Mouse (Mus musculus): Measurements from ENCODE around the gene Rc3h1. TPM values are rescaled to one million over a fixed set of nuclear protein-coding genes. Genes with fewer than 3 reads are reported as not detected.
"Not testable (repeated sequence)": the region's sequence is repeated elsewhere in the genome, so short reads cannot be mapped to it uniquely, and the experiment has no call there.

The Rc3h1 gene
- 9.5 and 11.0 TPM in 2 replicates for polyA plus RNA-seq (2012; rRNA removed)

DNA sequence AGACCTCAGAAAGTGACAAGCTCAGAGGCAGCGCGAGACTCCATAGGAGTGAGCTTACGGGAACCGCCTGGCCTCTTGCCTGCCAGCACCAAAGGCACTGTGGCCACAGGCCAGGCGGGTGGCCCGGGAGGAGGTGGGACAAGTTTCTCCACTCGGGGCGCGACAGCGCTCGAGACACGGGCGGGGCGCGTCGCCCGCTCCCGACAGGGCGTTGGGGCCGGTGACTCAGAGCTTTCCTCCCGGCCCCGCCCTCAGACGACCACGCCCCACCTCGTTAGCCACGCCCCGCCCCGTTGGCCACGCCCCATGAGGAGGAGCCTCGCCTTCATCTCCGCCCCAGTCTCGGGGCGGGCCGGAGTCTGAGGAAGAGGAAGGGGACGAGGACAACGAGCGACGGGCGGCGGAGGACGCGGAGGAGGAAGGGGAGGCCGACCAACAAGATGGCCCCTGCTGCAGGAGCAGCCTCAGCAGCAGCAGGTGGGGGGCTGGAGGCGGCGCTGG lies at the start of gene Rc3h1:
Gene Rc3h1 (plus strand): TSS at position 362 of the 501 bp plus-strand sequence.
- DNase-seq (ENCODE audit: low spot score) = peak; percentile 98

DNA sequence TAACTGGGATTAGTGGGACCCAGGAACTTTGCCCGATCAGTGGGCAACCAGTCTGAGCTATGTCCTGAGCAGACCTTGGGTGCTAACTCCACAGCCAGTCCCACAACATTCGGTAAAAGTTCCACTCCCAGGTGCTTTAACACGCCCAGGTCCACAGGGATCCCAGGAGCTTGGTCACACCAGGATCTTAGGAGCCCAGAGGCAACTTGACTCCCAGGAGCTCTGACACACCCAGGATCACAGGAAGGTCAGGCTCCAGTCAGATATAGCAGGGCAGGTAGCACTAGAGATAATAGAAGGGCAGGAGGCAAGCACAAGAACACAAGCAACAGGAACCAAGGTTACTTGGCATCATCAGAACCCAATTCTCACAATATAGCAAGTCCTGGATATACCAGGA lies 48.1 kb upstream of the Rc3h1 start:
- DNase-seq (ENCODE audit: low spot score) = no peak

DNA sequence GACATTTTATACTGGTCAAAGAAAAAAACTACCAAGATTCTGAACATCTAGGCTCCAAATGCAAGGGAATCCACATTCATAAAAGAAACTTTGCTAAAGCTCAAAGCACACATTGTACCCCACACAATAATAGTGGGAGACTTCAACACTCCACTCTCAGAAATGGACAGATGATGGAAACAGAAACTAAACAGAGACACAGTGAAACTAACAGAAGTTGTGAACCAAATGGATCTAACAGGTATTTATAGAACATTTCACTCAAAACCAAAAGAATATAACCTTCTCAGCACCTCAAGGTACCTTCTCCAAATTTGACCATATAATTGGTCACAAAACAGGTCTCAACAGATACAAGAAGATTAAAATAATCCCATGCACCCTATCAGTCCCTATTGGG lies 46.3 kb upstream of the Rc3h1 start:
- not testable (repeated sequence) for DNase-seq (ENCODE audit: low spot score)

DNA sequence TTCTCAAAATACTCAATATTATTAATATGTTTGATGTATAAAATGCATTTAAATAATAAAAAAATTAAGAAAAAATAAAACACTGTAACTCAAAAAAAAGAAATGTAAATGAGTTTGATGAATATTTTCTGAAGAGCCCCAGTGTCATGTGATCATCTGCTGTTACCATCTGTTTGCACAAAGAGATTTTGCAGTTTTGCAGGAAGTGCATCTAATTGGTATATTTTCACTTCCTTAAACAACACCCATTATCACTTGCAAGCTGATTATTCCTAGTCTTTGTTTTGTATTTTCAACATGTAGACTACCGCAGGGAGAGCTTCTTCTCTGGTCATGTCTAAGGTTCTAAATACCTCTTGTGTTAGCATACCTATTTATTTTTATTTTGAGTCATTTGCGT lies 45.1 kb upstream of the Rc3h1 start:
- no peak for DNase-seq (ENCODE audit: low spot score)

DNA sequence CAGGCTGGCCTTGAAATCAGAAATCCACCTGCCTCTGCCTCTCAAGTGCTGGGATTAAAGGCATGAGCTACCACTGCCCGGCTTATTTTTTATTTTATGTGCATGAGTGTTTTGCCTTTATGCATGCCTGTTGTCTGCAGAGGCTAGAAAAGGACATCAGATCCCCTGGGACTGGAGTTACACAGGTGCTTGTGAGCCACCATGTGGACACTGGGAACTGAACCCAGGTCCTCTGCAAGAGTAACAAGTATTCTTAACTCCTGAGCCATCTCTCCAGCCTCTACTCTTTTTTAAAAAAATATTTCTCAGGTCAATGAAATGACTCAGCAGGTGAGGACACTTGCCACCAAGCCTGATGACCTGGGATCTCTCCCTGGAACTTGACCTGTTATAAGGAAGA lies 44.6 kb upstream of the Rc3h1 start:
- no peak for DNase-seq (ENCODE audit: low spot score)

DNA sequence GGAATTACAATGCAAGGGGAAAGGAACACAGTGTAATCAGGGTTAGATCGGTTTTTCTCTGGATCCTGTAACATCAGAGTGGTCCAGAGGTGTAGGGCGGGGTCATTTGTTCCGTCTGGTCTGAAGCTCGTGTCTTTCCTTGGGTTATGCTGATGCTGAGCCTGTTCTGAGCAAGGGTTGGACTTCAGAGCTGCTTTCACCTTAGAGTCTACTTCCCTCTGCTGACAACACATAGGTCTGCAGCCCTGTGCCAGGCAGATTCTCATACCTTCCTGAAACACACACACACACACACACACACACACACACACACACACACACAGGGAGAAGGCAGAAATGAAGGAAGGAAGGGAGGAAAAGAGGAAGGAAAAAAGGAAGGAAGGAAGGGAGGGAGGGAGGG lies 43.2 kb upstream of the Rc3h1 start:
- DNase-seq (ENCODE audit: low spot score) = no peak

DNA sequence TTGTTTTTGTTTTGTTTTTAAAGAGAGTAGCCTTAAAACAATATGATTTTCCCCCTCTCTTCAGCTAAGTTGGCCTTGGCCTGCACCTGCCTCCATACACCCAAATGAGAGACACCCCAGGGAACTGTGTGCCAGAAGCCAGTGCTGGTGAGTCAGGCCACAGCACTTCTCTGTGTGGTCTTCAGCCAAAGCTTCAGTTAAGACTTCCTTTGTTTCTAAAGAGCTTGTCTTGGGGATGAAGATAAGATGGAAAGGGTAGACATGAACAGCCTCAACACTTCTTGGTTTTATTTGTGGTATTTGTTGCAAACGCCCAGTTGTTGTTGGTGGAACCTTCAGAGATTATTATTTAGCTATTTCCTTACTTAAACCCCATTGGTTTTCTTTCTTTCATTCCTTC lies 31.5 kb upstream of the Rc3h1 start:
- no peak for DNase-seq (ENCODE audit: low spot score)

DNA sequence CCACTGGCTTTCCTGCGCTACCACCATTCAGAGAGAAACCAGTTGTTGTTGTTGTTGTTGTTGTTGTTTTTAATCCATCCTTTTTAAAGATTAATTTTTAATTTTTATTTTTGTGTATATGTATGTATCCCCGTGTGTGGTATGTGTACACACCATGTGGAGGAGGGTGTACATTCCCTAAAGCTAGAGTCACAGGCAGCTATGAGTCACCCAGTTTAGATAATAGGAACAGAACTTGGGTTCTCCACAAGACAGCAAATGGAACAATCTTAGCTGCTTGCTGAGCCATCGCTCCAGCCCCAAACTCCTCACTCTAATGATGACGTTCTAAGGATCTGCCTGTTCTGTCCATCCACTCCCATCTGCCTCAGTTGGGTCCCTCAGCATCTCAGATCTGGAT lies 29.2 kb upstream of the Rc3h1 start:
- no peak for DNase-seq (ENCODE audit: low spot score)

DNA sequence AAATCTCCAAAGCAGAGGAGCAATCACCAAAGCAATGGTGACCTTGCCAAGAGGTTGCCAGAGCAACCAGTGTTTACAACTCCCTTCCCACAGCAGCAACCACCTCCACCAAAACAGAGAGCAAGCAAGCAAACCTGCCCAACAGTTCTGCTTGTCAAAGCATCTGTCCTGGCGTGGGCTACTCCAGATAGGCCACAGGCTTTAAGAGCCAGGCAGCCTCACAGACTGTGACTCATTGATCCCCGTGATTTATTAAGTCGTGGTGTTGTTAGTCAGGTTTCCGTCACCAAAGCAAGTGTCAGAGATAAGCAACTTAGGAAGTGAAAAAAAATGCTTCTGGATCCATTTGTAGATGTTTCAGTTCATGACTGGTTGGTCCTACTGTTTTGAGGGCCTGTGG lies 27.7 kb upstream of the Rc3h1 start:
- no peak for DNase-seq (ENCODE audit: low spot score)

DNA sequence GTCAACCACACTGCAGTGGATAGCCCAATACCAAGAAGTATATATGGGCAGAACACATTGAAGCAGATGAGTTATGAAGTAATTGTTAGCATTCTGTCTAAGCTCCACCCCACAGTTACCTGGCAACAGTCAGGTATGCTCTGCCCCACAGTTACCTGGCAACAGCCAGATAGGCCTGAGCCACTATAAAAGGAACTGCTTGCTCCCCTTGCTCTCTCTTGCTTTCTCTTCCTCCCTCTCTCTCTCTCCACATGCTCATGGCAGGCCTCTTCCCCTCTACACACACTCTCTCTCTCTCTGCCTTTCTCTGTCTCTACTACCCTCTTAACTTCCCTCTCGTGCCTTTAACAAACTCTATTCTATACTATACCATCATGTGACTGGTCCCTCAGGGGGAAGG lies 24.8 kb upstream of the Rc3h1 start:
- not testable (repeated sequence) for DNase-seq (ENCODE audit: low spot score)

DNA sequence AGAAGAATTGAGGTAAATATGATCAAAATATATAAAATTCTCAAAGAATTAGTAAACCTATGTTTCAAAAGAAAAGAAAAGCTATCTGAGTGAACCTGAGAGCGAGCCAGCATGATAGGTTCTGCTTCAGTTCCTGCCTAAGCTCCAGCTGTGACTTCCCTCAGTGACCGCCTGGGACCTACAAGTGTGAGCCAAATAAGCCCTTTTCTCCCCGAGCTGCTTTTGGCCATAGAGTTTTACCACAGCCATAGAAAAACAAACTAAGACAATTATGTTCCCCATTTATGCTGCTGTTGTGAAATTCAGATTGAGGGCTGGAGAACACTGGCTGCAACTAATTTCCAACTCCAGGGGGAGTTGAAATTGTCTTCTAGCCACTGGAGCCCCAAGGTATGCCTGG lies 24.2 kb upstream of the Rc3h1 start:
- no peak for DNase-seq (ENCODE audit: low spot score)

DNA sequence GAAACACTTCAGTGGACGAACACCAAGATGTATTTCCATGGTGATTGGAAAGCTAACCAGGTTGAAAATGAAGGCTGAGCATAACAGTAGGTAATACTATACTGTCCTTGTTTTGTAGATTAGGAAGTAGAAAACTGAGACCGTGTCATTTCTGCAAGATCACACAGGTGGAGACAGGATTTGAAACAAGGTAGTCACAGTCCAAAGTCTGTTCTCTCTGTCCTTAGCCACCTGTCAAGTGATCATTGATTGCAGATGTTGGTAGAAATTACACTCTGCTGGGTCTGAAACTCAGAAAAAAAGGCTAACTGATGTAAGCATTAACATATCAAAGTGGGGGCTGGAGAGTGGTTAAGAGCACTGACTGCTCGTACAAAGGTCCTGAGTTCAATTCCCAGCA lies 21.9 kb upstream of the Rc3h1 start:
- DNase-seq (ENCODE audit: low spot score) = no peak

DNA sequence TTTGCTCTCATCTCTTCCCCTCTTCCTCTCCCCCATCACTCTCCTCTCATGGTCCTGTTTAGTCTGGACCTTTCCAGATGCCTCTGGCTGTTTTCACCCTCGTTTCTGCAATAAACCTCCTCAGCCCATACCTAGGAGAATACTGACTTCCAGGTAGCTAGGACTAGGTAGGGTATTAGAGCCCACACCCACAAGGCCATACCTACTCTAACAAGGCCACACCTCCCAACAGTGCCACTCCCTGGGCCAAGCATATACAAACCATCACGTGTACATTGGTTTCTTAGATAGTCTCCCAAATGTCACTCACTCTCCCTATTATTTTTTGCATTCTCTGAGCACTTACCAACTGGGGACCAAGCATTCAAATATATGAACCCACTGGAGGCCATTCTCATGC lies 21.2 kb upstream of the Rc3h1 start:
- DNase-seq (ENCODE audit: low spot score) = no peak

DNA sequence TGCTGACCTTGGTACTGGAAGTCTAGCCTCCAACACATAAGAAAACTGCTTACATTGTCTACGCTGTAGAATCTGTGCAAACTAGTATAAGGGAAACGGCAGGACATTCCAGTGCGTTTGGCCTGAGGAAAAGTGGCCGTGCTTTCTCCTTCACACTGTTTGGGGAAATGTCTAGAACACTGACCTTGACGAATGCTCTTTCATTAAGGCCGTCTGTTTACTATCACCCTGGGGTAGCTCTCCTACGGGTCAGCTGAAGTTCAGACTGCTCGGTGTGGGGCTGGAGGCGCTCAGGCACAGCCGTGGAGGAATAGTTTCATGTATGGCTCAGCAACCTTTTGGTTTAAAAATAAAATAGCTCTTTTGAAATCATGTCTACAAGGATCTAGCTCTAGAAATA lies 6.5 kb upstream of the Rc3h1 start:
- DNase-seq (ENCODE audit: low spot score) = no peak

DNA sequence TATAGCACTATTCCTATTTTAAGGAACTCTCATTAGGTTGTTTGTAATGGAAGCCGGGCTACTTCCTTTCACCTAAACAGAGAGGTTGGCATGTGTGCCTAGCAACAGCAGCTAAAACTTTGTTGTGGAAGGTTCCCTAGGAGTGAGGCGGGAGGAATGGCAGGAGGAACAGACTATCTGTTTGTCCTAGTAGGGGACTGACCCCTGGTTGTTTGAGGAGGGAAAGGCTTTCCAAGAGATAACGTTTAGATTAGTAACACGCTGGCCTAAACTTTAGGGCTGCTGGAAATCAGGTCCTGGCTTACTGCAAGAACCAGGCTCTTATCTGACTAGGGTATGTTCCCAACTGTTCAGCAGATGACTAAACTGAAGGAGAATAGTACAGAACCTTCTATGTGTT lies 2.2 kb upstream of the Rc3h1 start:
- DNase-seq (ENCODE audit: low spot score) = no peak

DNA sequence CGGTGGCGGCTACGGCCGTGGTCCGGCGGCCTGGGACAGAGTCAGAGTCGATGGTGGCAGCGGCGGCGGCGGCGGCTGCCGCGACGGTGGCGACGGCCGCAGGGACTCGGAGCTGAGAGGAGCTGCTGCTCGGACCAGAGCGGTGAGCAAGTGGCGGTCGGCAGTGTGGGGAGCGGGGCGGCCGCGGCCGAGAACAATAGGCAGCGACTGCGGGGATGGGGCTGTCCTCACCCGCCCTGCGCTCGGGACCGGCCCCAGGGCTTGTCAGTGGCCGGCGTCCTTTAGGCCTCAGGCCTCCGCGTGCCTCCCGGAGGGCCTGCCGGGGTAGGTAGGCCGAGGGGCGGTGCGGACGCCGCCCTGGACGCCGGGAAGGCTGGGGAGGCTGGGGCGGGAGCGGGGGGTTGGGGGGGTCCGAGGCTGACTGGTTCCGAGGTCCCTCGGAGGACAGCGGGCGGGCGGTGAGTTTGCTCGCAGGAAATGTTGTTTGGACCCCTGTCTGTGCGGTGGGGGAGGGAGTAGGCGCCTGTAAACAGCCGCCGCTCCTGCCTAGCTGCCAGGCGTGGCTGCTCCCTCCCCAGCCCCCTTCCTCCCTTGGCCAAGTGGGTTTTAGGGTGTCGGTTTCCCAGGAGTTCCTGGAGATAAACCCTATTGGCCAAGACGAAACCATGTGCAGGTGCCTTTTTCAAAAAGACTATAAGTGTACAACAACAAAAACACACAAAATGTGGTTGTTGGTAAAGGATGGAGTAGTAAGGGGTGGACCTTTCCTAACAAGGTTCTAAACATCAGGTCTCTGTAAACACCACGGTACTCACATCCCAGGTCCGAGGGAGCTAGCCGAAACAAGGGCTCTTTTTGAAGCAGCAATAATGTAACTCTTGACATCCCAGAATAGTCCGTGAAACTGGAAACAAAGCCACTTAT lies 602 bp downstream of the Rc3h1 start:
- peak; percentile 63 for DNase-seq (ENCODE audit: low spot score)

DNA sequence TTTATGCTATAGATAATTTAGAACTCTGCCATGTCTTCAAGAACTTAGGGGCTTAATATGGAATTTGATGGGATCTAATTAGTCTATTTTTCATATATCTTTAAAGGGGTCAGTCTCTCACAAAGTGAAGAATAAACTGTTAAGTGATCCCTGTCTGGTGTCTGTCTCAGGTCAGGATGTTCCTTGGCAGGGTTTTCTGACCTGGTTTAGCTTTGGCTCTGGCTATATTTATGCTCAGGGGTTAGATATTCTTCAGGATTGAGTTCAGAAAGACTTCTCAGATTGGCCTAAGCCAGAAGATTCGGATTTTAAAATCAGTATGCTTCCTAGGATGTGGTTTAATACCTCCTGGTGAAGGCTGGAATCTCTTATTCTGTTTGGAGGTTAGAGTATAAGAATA lies 4.0 kb downstream of the Rc3h1 start:
- DNase-seq (ENCODE audit: low spot score) = no peak

DNA sequence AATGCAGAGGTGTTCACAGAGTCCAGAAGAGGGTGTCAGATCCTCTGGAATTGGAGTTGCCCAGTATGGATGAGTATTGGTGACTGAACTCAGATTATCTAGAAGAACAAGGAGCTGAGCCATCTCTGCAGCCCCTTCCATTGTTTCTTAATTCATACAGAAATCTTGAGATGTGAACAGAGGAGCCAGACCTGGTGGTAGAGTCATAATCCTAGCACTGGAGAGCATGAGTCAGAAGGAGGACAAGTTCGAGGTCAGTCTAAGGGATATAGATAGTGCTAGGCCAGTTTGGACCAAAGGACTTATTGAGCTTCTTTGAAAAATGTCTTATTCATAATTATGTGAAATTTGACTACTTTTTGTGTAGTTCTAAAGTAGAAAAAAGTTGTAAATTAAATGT lies 4.6 kb downstream of the Rc3h1 start:
- no peak for DNase-seq (ENCODE audit: low spot score)

DNA sequence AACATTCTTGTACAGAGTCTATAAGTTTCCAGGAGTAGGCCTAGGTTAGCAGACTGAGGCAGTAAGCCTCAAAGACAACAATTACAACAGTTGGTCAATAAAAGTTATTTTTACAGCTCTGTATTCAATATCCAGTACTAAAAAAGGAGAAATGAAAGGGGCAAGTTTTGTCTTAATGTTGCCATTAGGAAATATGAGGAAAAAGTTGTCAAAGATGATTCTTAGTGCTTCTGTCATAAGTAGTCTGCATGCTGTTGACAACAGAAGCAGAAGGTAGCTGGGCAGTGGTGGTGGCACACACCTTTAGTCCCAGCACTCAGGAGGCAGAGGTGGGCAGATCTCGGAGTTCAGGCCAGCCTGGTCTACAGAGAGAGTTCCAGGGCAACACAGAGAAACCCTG lies 13.2 kb downstream of the Rc3h1 start:
- no peak for DNase-seq (ENCODE audit: low spot score)

DNA sequence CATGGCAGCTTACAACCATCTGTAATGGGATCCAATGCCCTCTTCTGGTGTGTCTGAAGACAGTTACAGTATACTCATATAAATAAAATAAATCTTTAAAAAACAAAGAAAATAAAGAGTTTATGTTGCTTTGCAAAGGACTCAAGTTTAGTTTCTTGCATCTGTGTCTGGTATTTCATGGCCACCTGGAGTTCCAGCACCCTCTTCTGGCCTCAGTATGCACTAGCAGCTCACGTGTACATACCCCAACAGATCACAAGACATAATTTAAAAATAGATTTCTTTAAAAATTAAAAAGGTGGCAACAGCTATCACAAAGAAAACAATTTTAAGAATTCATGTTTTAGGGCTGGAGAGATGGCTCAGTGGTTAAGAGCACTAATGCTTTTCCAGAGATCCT lies 15.7 kb downstream of the Rc3h1 start:
- DNase-seq (ENCODE audit: low spot score) = no peak

DNA sequence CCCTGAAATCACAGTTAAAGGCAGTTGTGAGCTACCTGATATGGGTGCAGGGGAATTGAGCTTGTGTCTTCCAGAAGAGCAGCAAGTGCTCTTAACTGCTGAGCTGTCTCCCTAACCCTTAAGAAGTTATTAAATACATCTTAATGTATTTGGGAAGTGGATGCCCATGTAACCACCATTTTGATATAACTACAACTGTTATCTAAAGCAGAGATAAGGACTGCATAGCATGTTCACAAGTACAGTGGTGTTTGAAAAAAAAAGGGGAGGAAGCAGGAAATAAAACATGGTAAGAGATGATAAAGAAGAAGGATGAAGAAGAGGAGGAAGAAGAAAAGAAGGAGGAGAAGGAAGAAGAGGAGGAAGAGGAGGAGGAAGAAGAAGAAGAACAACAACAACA lies 25.1 kb downstream of the Rc3h1 start:
- DNase-seq (ENCODE audit: low spot score) = no peak

DNA sequence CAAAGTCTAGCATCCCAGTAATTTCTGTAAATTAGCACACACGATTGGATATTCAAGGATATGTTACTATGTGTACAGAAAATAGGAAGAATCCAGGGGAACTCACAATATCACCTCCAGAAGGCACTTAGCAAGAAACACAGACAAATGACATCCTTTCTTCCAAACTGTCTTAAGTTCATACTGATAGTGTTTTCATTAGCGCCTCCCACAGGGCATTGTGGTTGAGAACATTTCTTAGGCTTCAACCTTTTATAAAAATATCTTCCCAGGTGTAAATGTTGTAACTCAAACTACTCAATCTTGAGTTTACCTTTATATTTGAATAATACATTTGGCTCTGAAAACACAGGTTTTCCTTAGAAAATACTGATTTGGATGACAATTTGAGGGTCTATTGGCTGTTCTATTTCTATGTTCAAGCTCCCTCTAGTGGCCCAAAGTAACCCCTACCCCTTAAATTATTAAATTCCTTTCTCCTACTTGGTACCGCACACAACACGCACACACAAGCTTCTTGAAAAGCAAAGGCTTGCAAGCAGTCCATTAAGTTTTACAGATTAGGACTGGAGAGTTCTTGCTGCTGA lies 27.8 kb downstream of the Rc3h1 start:
- no peak for DNase-seq (ENCODE audit: low spot score)

DNA sequence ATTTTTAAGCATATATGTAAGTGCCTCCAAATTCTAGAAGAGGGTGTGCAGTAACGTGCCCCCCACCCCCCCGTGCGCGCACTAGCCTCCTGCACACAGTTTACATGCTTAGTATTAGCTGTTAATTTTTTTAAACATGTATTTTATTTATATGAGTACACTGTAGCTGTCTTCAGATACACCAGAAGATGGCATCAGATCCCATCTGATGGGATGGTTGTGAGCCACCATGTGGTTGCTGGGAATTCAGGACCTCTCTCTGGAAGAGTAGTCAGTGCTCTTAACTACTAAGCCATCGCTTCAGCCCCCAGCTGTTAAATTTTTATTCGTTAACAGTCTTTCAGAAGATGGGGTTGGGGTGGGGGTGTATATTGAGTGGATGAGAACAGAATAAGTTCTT lies 29.3 kb downstream of the Rc3h1 start:
- no peak for DNase-seq (ENCODE audit: low spot score)

Data from urinary bladder, adult 2 months (tissue).